Mouse (Mus musculus): Measurements from ENCODE around the gene Cyp17a1. TPM values are rescaled to one million over a fixed set of nuclear protein-coding genes. Genes with fewer than 3 reads are reported as not detected.

Gene Cyp17a1
- polyA plus RNA-seq, 1 experiment from 2014 or later = 0.09 TPM

- DNase-seq (ENCODE audit: low spot score) = no peak
Observed at GRCm38 (mm10) chr19:46618322-46618721, 54.6 kb downstream of the Cyp17a1 start.

GRCm38 (mm10) chr19:46617361-46617760 lies 55.6 kb downstream of the Cyp17a1 start:
- no peak for DNase-seq (ENCODE audit: low spot score)

Other genes starting within 250 kb of the Cyp17a1 start
- 20.4 and 23.6 TPM in 2 replicates for gene Trim8, start 171.5 kb downstream of the Cyp17a1 start, polyA plus RNA-seq (2015; fragmentation: Nextera tagmentation; extraction: Ambion mirVana)
- 47.5 and 52.3 TPM in 2 replicates for gene Arl3, start 100.0 kb downstream of the Cyp17a1 start, polyA plus RNA-seq (2015; fragmentation: Nextera tagmentation; extraction: Ambion mirVana)
- 13.9 and 16.9 TPM in 2 replicates for gene Sfxn2, start 99.8 kb downstream of the Cyp17a1 start, polyA plus RNA-seq (2015; fragmentation: Nextera tagmentation; extraction: Ambion mirVana)
- 29.9 and 37.8 TPM in 2 replicates for gene Wbp1l, start 74.1 kb downstream of the Cyp17a1 start, polyA plus RNA-seq (2015; fragmentation: Nextera tagmentation; extraction: Ambion mirVana)
- 10.8 and 13.8 TPM in 2 replicates for gene Borcs7, start 16.7 kb upstream of the Cyp17a1 start, polyA plus RNA-seq (2015; fragmentation: Nextera tagmentation; extraction: Ambion mirVana)
- gene As3mt, start 34.3 kb upstream of the Cyp17a1 start, polyA plus RNA-seq (2015; fragmentation: Nextera tagmentation; extraction: Ambion mirVana) = 30.7 and 31.8 TPM in 2 replicates
- 1.7 and 1.8 TPM in 2 replicates for gene Cnnm2, start 88.4 kb upstream of the Cyp17a1 start, polyA plus RNA-seq (2015; fragmentation: Nextera tagmentation; extraction: Ambion mirVana)